Mouse (Mus musculus) v-Abl transformed pro-B cells (cell line): ENCODE results near the gene Kdr.
"Not testable (repeated sequence)": the region's sequence is repeated elsewhere in the genome, so short reads cannot be mapped to it uniquely, and the experiment has no call there.

Experiments used
- in situ Hi-C, 2 experiments: fragments of 400-800 bp; cut with MboI; formaldehyde crosslinking; loops; one replicate each; pipeline ENCODE4 v1.15.1; 2025; ENCODE audit not compliant: unreplicated experiment in 2 of 2

The Kdr gene

DNA sequence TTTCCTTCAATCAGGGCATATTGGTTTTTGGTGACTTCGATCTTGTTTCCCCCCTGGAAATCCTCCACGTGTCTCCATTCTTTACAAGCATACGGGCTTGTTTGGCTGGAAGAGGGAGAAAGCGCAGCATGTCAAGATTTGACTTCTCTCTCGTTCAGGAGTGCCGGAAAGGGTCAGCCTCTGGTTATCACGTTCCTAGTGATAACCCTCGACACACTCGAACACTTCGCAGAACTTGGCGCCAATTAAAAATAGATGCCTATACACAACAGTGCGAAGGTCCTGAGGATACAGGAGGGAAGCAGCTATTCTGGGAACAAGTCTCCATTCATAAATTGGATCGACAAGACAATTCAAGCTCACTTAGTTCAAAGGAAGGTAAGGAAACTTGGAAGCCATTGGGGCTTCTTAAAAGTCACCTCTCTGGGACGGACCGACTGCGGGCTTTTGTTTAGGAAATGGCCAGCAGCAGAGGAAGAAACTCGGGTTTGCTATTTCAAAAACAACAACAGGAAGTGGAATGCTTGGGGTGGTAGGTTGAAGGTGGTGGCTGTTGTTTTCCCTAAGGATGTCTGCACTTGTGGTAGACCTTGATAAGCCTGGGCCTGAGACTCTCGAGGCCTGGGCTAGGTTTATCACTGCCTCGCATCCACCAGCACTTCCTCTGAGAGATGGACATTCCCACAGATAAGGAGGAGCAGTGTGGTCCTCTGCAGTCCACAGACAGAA is 16.4 kb downstream of the Kdr start:
- in situ Hi-C loops = no loop called here

DNA sequence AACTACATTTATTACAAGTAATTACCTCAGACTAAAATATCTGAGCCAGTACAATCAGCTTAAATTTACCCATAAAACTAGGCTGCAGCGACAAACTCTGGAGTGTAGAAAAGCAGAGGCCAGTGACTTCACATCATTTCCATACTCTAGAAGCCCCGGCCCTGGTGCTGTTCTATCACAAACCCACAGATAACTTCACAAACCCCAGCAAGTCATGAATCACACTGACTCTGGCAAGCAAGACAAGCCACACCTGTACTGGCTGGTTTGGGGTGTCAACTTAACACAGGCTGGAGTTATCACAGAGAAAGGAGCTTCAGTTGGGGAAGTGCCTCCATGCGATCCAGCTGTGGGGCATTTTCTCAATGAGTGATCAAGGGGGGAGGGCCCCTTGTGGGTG is 18.4 kb downstream of the Kdr start:
- in situ Hi-C loops = no loop called here

GRCm38 (mm10) chr5:75956526-75956925 is 21.7 kb downstream of the Kdr start:
- in situ Hi-C loops = no loop called here

GRCm38 (mm10) chr5:75955876-75956275 is 22.4 kb downstream of the Kdr start:
- in situ Hi-C loops = no loop called here

DNA sequence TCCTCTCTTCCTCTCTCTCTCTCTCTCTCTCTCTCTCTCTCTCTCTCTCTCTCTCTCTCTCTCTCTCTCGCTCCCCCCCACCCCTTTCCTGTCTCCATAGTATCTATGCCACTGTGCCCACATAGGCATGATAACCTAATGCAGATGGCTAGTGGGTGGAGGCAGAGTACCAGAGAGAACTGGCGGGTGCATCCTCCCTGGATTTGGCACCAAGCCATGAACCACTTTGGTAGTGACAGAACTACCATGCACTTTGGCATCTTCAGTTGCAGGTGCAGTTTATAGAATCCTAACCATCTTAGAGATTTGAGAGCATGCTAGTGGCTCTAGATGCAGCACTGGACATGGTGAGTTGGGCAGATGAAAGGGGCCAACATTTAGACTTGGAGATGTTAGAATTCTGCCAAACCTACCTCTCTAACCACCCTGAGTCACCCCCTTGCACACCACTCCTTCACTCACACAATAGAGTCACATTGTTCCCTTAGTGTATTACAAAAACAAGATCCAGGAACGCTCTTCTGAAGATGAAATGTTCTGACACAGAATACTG is 23.4 kb downstream of the Kdr start:
- in situ Hi-C loops = no loop called here

GRCm38 (mm10) chr5:75954218-75954617 is 24.0 kb downstream of the Kdr start:
- in situ Hi-C loops = no loop called here

DNA sequence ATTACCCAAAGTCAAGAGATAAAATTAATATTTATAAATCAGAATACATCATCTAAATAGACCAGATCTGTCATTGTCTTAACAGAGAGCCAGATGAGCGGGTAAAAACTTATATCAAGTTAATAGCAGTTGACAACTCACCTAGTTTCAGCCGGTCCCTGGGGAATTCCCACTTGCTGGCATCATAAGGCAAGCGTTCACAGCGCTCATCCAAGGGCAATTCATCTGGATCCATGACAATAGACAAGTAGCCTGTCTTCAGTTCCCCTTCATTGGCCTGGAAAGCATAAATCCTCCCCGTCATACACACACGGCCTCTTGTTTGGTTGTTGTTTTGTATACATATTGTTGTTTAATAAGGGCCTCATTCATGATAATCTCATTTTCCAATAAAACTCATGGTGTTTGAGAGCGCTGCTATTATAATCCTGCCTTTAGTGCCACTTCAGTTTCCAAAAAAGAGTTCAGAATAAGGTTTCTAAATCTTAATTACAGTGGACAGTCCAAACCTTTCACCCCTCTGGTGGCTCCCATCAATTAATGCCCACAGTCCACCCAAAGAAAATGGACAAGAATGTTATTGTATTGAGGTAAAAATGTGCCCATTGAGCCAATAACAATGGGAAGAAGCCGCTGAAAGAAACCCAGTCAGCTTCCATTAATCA is 26.0 kb downstream of the Kdr start:
- in situ Hi-C loops = no loop called here

- in situ Hi-C loops = no loop called here
Measured at GRCm38 (mm10) chr5:75950866-75951265, 27.4 kb downstream of the Kdr start.

DNA sequence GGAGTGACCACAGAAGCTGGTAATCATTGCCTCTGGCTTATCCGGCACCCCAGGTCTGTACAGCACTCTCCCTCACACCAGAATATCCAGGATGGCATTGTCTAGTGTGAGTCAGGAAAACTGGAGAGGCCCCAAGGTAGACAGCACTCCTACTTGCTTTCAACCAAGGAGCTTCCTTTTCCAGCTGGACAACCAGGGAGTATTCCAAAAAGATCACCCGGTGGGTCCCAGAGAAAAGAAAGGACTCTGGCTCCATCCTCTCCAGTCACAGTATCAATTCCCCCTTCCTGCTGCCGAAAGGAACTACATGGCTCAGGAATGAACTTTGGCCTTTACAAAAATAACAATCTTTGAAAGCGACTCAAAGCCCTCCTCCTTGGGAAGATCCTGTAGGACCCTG is 32.9 kb downstream of the Kdr start:
- in situ Hi-C loops = no loop called here

GRCm38 (mm10) chr5:75943301-75943700 is 35.0 kb downstream of the Kdr start:
- in situ Hi-C loops = no loop called here

DNA sequence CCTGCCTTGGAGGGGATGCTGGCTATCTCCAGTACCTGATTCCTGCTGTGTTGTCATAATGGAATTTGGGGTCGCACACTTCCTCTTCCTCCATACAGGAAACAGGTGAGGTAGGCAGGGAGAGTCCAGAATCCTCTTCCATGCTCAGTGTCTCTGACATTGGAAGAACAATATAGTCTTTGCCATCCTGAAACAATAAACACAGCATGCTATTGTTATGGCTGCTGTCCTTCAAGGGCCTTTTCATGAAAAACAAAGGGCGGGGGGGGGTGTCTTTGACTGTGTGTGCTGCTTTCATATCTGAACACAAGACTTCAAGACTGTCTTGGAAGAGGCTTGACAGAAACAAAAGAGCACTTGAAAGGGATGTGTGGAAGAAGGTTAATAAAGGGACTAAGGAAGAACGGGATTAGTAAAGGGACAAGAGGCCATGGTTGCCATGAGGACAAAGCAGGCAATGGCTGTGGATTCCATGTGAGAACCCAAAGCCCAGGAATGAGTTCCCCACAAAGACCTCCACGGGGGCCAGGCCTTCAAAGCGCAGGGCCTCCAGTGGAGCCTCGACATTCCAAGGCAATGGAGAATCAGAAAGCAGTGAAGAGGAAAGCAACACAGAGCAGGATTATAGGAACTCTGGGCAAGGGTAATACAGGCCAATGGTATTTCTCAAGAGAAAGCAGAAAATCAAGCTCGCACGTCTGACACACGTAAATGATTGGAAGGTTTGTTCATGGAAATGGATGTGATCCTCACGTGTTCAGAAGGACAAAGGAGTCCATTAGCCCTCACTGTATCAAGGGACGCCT is 36.3 kb downstream of the Kdr start:
- in situ Hi-C loops = no loop called here

DNA sequence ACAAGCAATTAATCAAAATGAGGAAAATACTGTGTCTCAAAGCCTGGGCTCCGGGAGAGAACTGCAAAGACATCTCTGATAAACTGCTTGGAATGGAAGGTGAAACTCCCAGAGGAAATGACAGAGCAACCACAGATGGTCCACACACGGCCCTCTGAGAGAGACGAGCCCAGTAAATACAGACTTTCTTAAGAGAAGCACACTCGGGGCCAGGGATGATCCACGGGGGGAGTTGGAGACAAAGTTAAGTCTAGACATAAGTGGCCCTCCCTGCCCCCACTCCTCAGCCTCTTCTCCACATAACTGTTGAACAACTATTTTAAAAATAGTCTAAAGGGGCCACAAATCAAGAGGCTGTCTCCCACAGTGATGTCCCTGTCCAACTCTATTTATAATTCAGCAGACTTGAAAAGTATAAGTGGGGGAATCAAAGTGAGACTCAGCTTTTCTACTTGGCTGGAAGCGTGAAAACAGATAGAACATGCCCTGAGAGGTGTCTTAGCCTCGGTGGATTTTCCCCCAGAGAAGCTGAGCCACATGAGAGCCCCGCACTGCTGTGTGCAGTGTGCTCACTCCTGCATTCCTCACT is 39.0 kb downstream of the Kdr start:
- in situ Hi-C loops = no loop called here

DNA sequence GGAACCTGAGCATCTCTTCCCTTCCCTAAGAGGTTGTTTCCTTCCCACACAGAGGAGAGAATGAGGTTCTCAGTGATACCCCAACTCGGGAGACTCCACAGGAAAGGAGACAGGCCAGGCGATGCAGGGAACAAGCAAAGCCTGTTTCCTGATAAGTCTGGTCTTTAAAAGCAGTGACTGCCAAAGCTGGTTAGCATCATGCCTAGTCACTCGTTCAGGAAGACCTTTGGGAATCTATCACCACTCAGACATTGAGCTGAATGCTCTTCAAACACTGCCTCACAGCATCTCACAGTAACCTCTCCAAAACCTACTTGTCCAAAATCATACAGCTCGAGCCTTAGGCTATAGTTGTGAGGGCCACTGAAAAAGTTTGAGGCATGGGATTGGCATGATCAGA is 40.2 kb downstream of the Kdr start:
- in situ Hi-C loops = no loop called here

DNA sequence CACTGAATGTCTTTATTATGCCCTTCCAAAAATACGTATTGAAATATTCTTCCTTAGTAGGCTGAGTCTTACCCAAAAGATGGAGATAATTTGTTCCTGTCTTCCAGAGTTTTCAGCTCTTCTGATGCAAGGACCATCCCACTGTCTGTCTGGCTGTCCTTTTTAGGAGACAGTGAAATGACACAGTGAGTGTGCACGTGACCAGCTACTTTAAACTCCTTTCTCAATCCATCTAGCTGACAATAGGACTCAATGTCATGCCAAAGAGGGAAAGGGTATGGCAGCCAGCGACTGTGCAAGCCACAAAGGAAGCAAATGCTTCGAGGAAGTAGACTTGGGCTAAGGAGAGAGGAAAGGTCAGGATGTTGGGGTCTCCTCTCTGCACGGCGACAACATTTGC is 42.0 kb downstream of the Kdr start:
- in situ Hi-C loops = no loop called here

- in situ Hi-C loops = no loop called here
Measured at GRCm38 (mm10) chr5:75935225-75935624, 43.0 kb downstream of the Kdr start.

- in situ Hi-C loops = no loop called here
Measured at GRCm38 (mm10) chr5:75934201-75934600, 44.1 kb downstream of the Kdr start.

GRCm38 (mm10) chr5:75933521-75934044 is 44.7 kb downstream of the Kdr start:
- in situ Hi-C loops = no loop called here

DNA sequence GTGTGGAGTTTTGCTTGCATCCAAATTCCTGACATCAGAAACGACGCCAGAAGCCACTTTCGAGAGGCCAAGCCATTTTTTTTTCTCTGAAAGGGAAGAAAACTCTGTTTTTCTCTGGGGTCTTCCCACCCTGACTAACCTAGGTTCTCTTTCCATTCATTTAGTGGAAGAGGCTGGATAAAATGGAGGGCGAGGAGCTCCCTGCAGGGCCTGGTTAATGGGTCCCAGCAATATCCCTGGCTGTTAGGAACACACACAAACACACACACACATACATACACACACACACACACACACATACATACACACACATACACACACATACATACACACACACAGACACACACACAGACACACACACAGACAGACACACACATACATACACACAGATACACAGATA is 46.8 kb downstream of the Kdr start:
- in situ Hi-C loops = not testable (repeated sequence)

DNA sequence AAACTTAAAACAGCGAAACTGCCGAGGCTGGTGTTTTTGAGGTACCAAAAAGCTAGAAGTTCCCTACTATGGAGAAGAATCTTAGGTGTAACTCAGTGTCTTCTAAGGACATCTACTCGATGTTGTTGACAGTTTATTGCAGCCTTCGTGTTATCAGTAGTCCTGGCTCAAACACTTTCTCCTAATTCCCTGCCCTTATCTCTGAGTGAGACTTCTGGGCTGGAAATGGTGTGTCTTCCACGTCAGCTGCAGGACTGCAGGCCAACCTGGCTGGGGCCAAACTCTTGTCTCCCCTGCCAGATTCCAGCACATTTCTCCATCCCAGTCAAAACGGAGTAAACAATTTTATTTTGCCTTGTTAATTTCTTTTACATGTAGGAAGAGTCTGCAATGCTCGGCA is 48.3 kb downstream of the Kdr start:
- in situ Hi-C loops = no loop called here

DNA sequence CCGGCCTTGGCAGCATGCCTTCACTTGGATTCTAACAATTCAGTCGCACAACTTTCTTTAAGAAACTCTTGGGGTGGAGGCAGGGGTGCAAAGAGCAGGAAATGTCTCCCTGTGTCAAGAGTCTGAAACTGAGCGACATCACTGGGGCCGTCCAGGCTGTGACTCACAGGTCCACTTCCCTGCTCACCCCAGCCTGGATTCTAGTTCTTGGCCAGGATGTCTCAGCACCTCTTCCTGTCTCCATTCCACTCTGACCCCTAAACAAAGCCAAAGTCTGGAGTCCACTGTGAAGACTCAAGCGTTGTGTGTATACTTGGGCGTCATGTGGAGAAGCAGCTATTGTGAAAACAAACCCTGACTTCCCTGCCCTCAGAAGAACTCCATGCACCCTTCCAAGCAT is 55.6 kb downstream of the Kdr start:
- in situ Hi-C loops = no loop called here
